Mouse (Mus musculus) CH12.LX (cell line): ENCODE results near the gene Tmem117. TPM values are rescaled to one million over a fixed set of nuclear protein-coding genes. Genes with fewer than 3 reads are reported as not detected.

Experiments used
- DNase-seq: peaks from one replicate; pipeline ENCODE4 v3.0.0-alpha.2; 2013; ENCODE audit errors: extremely low read depth
- H3K27ac ChIP-seq: 2 replicates; pipeline ENCODE4 v1.5.1; 2012; ENCODE audit warnings: low read depth, mild to moderate bottlenecking, control low read depth, moderate library complexity; ENCODE audit not compliant: insufficient read depth
- H3K27me3 ChIP-seq: replicated peaks from 2 replicates; pipeline ENCODE3; 2012; ENCODE audit warnings: inconsistent platforms
- H3K36me3 ChIP-seq, 2 experiments: replicated peaks in 1 of 2; 2 replicates each; pipeline versions ENCODE3 to v1.6.1; 2012; ENCODE audit warnings: inconsistent platforms in 1 of 2, low read length in 1 of 2, mild to moderate bottlenecking in 1 of 2, mixed read lengths in 1 of 2, moderate library complexity in 1 of 2; ENCODE audit not compliant: control insufficient read depth in 1 of 2, insufficient read depth in 1 of 2
- H3K4me1 ChIP-seq, 2 experiments: 2 replicates each; pipeline ENCODE4 v1.6.1; 2012; ENCODE audit warnings: inconsistent platforms in 1 of 2, moderate library complexity in 1 of 2; ENCODE audit not compliant: insufficient read depth in 2 of 2, control insufficient read depth in 1 of 2
- H3K4me2 ChIP-seq: 2 replicates; pipeline ENCODE4 v1.6.1; 2012; ENCODE audit warnings: low read depth, mild to moderate bottlenecking, control low read depth; ENCODE audit not compliant: poor library complexity, insufficient read depth, severe bottlenecking
- H3K4me3 ChIP-seq, 3 experiments: fragments of 150-350 bp in 1 of 3; sonication (generic) in 1 of 3; replicated peaks in 1 of 3; 2 replicates each; pipeline versions ENCODE3 to v1.5.1; 2011 to 2012; ENCODE audit warnings: low read depth in 2 of 3, low read length in 2 of 3, mild to moderate bottlenecking in 2 of 3, moderate library complexity in 2 of 3, control low read depth in 1 of 3, improper control_type of control experiment in 1 of 3, inconsistent platforms in 1 of 3, mixed read lengths in 1 of 3; ENCODE audit not compliant: poor library complexity in 1 of 3
- H3K79me2 ChIP-seq: replicated peaks from 2 replicates; pipeline ENCODE4 v1.6.1; 2012; ENCODE audit warnings: mild to moderate bottlenecking, moderate library complexity; ENCODE audit not compliant: control insufficient read depth, poor library complexity, insufficient read depth, severe bottlenecking; ENCODE audit errors: extremely low read depth
- H3K9ac ChIP-seq: 2 replicates; pipeline ENCODE4 v1.6.1; 2012; ENCODE audit warnings: low read depth, mild to moderate bottlenecking, control low read depth, moderate library complexity; ENCODE audit not compliant: insufficient read depth
- H3K9me3 ChIP-seq: replicated peaks from 2 replicates; pipeline ENCODE3; 2012; ENCODE audit warnings: low read length, inconsistent platforms, mixed read lengths
- BHLHE40 ChIP-seq: IDR thresholded peaks from 2 replicates; pipeline ENCODE4 v1.6.1; 2011; ENCODE audit warnings: mild to moderate bottlenecking, low read depth, low read length, improper control_type of control experiment
- CTCF ChIP-seq, 2 experiments: IDR thresholded peaks in 1 of 2; conservative IDR thresholded peaks in 1 of 2; 2 replicates each; pipeline ENCODE4 v1.5.1; 2011 to 2012; ENCODE audit warnings: low read depth in 2 of 2, low read length in 2 of 2, improper control_type of control experiment in 1 of 2, inconsistent platforms in 1 of 2, mild to moderate bottlenecking in 1 of 2, moderate library complexity in 1 of 2
- ELF1 ChIP-seq: IDR thresholded peaks from 2 replicates; pipeline ENCODE4 v1.6.1; 2014; ENCODE audit warnings: low read depth, mild to moderate bottlenecking, inconsistent platforms, low read length, improper control_type of control experiment
- EP300 ChIP-seq: IDR thresholded peaks from 2 replicates; pipeline ENCODE4 v1.6.1; 2011; ENCODE audit warnings: low read length, improper control_type of control experiment
- ETS1 ChIP-seq: conservative IDR thresholded peaks from 2 replicates; pipeline ENCODE4 v1.6.1; 2012; ENCODE audit warnings: low read depth, mild to moderate bottlenecking, inconsistent platforms, low read length, improper control_type of control experiment, moderate library complexity
- GABPA ChIP-seq: IDR thresholded peaks from 2 replicates; pipeline ENCODE4 v1.6.1; 2012; ENCODE audit warnings: low read depth, low read length, improper control_type of control experiment, inconsistent platforms; ENCODE audit not compliant: insufficient replicate concordance
- HCFC1 ChIP-seq: IDR thresholded peaks from 2 replicates; pipeline ENCODE4 v1.6.1; 2012; ENCODE audit warnings: low read depth, mild to moderate bottlenecking, inconsistent platforms, low read length, improper control_type of control experiment
- IRF4 ChIP-seq: IDR thresholded peaks from 2 replicates; pipeline ENCODE4 v1.6.1; 2014; ENCODE audit warnings: low read depth, mild to moderate bottlenecking, inconsistent platforms, low read length, improper control_type of control experiment
- JUN ChIP-seq: IDR thresholded peaks from 2 replicates; pipeline ENCODE4 v1.6.1; 2011; ENCODE audit warnings: low read depth, mild to moderate bottlenecking, low read length, improper control_type of control experiment, moderate library complexity; ENCODE audit not compliant: insufficient read depth
- KAT2A ChIP-seq: IDR thresholded peaks from 2 replicates; pipeline ENCODE4 v1.6.1; 2012; ENCODE audit warnings: low read length, improper control_type of control experiment, inconsistent platforms; ENCODE audit not compliant: insufficient replicate concordance
- MXI1 ChIP-seq: IDR thresholded peaks from 2 replicates; pipeline ENCODE4 v1.6.1; 2011; ENCODE audit warnings: mild to moderate bottlenecking, low read depth, low read length, improper control_type of control experiment
- NELFE ChIP-seq: IDR thresholded peaks from 2 replicates; pipeline ENCODE4 v1.6.1; 2011; ENCODE audit warnings: low read depth, low read length, improper control_type of control experiment
- NRF1 ChIP-seq: IDR thresholded peaks from 2 replicates; pipeline ENCODE4 v1.6.1; 2014; ENCODE audit warnings: low read depth, mild to moderate bottlenecking, inconsistent platforms, low read length, improper control_type of control experiment, moderate library complexity
- RCOR1 ChIP-seq: conservative IDR thresholded peaks from 2 replicates; pipeline ENCODE4 v1.6.1; 2012; ENCODE audit warnings: low read depth, mild to moderate bottlenecking, inconsistent platforms, low read length, improper control_type of control experiment
- SIN3A ChIP-seq: IDR thresholded peaks from 2 replicates; pipeline ENCODE4 v1.6.1; 2012; ENCODE audit warnings: low read length, improper control_type of control experiment, inconsistent platforms
- USF1 ChIP-seq: IDR thresholded peaks from 2 replicates; pipeline ENCODE4 v1.6.1; 2014; ENCODE audit warnings: low read depth, mild to moderate bottlenecking, inconsistent platforms, low read length, improper control_type of control experiment
- ZMIZ1 ChIP-seq: IDR thresholded peaks from 2 replicates; pipeline ENCODE4 v1.6.1; 2012; ENCODE audit warnings: low read depth, mild to moderate bottlenecking, inconsistent platforms, low read length, improper control_type of control experiment
- ZNF384 ChIP-seq: IDR thresholded peaks from 2 replicates; pipeline ENCODE4 v1.6.1; 2012; ENCODE audit warnings: low read depth, low read length, improper control_type of control experiment, inconsistent platforms
- dilution Hi-C: fragments of 300-500 bp; cut with MboI; formaldehyde crosslinking; loops from 2 replicates; pipeline ENCODE4 v1.14.3; 2020; ENCODE audit warnings: low sequenced_read_pairs; ENCODE audit not compliant: extremely low pct_unique_long_range_greater_than_20kb, extremely low pct_ligation_motif_present
- in situ Hi-C: fragments of 300-500 bp; cut with MboI; formaldehyde crosslinking; loops from 3 replicates; pipeline ENCODE4 v1.14.3; 2019; ENCODE audit warnings: low sequenced_read_pairs, low pct_ligation_motif_present, low pct_unique_long_range_greater_than_20kb, mixed read lengths
- polyA plus RNA-seq: library from polyadenylated mRNA; unstranded; fragments of >175 nt; gene quantifications from 2 replicates; pipeline ENCODE4 v1.2.1, GENCODE M21; 2012; ENCODE audit warnings: low read depth; ENCODE audit not compliant: insufficient read length
- total RNA-seq, 2 experiments: library from RNA; depleted of rRNA; stranded (reverse); fragments of 300-350 nt in 1 of 2; fragments of >200 nt in 1 of 2; gene quantifications; 2 replicates each; pipeline ENCODE4 v1.2.3; 2012 to 2014

The Tmem117 gene
- total and polyA plus RNA-seq, 3 experiments: not detected

DNA sequence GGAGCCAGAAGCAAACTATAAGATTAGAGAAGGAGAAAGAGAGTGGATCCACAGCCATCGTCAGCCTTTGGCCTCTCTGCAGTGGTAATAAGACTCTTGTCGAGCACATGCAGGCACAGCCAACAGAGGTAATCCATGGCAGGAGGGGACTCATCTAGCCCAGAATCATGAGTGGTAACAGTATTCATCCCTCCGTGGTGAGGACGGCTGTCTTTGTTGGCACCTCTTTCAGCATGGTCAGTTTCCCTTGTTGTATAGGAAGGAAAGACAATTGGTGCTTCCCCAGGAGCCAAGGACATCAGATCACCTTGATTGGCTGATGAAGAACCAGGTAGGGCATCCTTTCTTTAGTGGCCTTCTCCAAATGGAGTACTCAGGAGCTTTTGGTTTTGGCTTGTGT, 479.6 kb downstream of the Tmem117 start:
- dilution Hi-C loops (no loop called here), in situ Hi-C loops (no loop called here)
- TF ChIP-seq HCFC1: no peak
- TF ChIP-seq CTCF (conservative IDR thresholded peaks at IDR 0.05 in 1 of 2, IDR thresholded peaks at IDR 0.05 in 1 of 2; ENCODE audit: low read depth in 2 of 2, low read length in 2 of 2): no peak
- TF ChIP-seq JUN: no peak
- no peak for TF ChIP-seq IRF4
- TF ChIP-seq GABPA: no peak

DNA sequence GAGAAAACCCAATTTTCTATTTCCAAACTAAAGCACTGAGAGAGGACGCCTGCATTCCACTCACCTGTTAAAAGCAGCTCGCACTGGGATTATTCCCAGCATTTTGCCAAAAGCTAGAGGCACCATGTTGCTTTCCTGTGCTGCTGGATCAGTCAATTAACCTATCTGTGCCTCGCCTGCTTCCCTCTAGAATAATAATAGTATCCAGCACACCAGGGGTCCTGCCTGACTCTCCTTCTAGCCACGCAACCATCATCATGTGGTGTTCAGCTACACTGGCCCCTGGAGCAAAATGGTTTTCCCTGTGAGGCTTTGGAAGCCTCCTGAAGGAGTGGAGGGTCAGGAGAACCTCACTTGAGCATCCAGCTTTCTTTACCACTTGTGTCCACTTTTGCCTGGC, 502.4 kb downstream of the Tmem117 start:
- H3K4me2 ChIP-seq: no peak overlapping the region
- dilution Hi-C loops: no loop called here
- H3K9ac ChIP-seq: no peak overlapping the region
- H3K79me2 ChIP-seq: no peaks in the 10 kb centered on the region
- H3K4me3 ChIP-seq: no peak overlapping the region
- H3K27ac ChIP-seq: no peak overlapping the region
- H3K27me3 ChIP-seq: no peaks in the 10 kb centered on the region
- no peak for DNase-seq
- in situ Hi-C loops: no loop called here
- H3K36me3 ChIP-seq: no peaks in the 10 kb centered on the region
- TF ChIP-seq IRF4: no peak
- no peak for TF ChIP-seq NELFE
- no peak for TF ChIP-seq RCOR1
- TF ChIP-seq HCFC1: no peak
- no peak for TF ChIP-seq SIN3A
- no peak for TF ChIP-seq USF1
- no peak for TF ChIP-seq ELF1
- no peak for TF ChIP-seq KAT2A
- TF ChIP-seq ZNF384: no peak
- TF ChIP-seq ETS1: no peak
- peaks cover 49% of the 10 kb centered on the region for H3K9me3 ChIP-seq
- no peaks in the 10 kb centered on the region; a peak in 1 of 4 replicates for H3K4me1 ChIP-seq

More for the DNA sequence above, 479.6 kb downstream of the Tmem117 start:
- H3K36me3 ChIP-seq: no peaks in the 10 kb centered on the region
- DNase-seq: no peak
- no peak overlapping the region for H3K4me3 ChIP-seq
- peaks cover 72% of the 10 kb centered on the region for H3K9me3 ChIP-seq
- no peak overlapping the region for H3K9ac ChIP-seq
- no peaks in the 10 kb centered on the region for H3K4me1 ChIP-seq
- H3K4me2 ChIP-seq: no peak overlapping the region
- H3K79me2 ChIP-seq: no peaks in the 10 kb centered on the region
- H3K27me3 ChIP-seq: no peaks in the 10 kb centered on the region
- H3K27ac ChIP-seq: no peak overlapping the region

DNA sequence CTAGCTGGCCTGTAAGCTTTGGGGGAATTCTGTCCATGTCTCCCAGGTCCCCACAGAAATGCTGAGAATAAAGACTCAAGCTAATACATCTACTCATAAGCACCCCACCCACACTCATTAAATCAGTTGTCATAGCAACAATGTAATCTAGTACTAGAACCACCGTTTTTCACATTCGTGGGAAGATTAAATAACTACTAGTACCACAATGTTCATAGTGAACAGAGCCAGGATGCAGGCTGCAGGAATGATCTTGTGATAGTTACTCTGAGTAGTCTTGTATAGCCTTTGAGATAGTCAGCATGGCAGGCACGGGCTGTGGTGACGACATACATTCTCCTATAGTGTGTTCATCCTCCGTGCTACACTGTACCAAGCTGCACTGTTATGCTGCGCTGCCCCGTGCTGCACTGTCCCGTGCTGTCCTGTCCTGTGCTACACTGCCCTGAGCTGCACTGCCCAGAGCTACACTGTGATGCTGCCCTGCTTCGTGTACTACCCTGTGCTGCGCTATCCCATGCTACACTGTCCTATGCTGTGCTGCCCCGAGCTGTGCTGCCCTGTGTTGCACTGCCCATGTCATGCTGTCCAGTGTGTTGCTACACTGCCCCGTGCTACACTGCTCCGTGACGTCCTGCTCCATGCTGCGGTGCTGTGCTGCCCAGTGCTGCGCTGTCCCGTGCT, 507.0 kb downstream of the Tmem117 start:
- dilution Hi-C loops (no loop called here), in situ Hi-C loops (no loop called here)
- H3K4me2 ChIP-seq: no peak overlapping the region
- DNase-seq: no peak
- no peak overlapping the region for H3K27ac ChIP-seq
- H3K4me3 ChIP-seq: no peak overlapping the region
- peaks cover 65% of the 10 kb centered on the region for H3K9me3 ChIP-seq
- no peaks in the 10 kb centered on the region for H3K27me3 ChIP-seq
- H3K79me2 ChIP-seq: no peaks in the 10 kb centered on the region
- H3K36me3 ChIP-seq: no peaks in the 10 kb centered on the region
- H3K9ac ChIP-seq: no peak overlapping the region
- TF ChIP-seq IRF4: no peak
- TF ChIP-seq BHLHE40: no peak
- no peak for TF ChIP-seq ZMIZ1
- TF ChIP-seq EP300: no peak
- no peak for TF ChIP-seq MXI1
- no peak for TF ChIP-seq NRF1
- TF ChIP-seq, all 38 proteins: peak for 0
- no peaks in the 10 kb centered on the region; a peak in 1 of 4 replicates for H3K4me1 ChIP-seq
